Mouse (Mus musculus): ENCODE measurements around the gene 2410137M14Rik. TPM values are rescaled to one million over a fixed set of nuclear protein-coding genes. Genes with fewer than 3 reads are reported as not detected.
"Not testable (repeated sequence)": the region's sequence is repeated elsewhere in the genome, so short reads cannot be mapped to it uniquely, and the experiment has no call there.

2410137M14Rik gene
- polyA plus RNA-seq, 1 experiment from 2014 or later, result 0.14 TPM

- Histone ChIP-seq H3K36me3 (ENCODE audit: insufficient read depth, low read length) (no peaks in the 10 kb centered on the region), H3K27ac (ENCODE audit: low read length) (no peak overlapping the region), H3K4me3 (ENCODE audit: low read depth, low read length) (no peak overlapping the region), H3K4me1 (ENCODE audit: insufficient read depth, low read depth, low read length) (no peaks in the 10 kb centered on the region), H3K27me3 (replicated peaks; ENCODE audit: insufficient read depth, low read length) (no peaks in the 10 kb centered on the region), H3K9me3 (ENCODE audit: low read length) (no peaks in the 10 kb centered on the region), H3K4me2 (replicated peaks; ENCODE audit: low read depth, low read length) (no peak overlapping the region), H3K9ac (replicated peaks; ENCODE audit: low read depth) (no peak overlapping the region)
- ATAC-seq, result peak; percentile 77
- WGBS, result 26% methylated on average over 7 of the region's 7 CpGs
- TF ChIP-seq EP300 (IDR thresholded peaks at IDR 0.05), result 0 out of 2 replicates have a peak, but pooled peaks have one; percentile 19
- TF ChIP-seq CTCF (IDR thresholded peaks at IDR 0.05), result peak; percentile 93
- DNase-seq (ENCODE audit: low spot score), result peak; percentile 86
These were observed 16.1 kb upstream of the 2410137M14Rik start for GRCm38 (mm10) chr17:36997033-36997735.

DNA sequence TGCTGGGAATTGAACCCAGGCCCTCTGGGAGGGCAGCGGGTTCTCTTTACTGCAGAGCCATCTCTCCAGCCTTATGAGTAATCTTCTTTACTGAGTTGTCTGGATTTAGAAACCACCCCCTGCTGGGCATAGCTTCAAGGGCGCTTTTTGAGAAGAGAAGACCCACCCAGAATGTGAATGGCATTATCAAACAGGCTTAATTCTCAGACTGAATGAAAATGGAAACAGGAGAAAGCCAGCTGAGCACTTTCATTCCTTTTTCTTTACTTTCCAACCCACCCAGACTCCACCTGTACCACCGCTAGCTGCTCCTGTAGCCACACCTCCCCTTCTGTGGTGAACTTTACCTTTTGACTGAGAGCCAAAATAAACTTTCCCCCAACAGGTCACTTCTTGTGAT, 14.4 kb upstream of the 2410137M14Rik start:
- Histone ChIP-seq H3K27ac (ENCODE audit: low read length) (no peak overlapping the region), H3K4me1 (ENCODE audit: insufficient read depth, low read depth, low read length) (no peaks in the 10 kb centered on the region), H3K4me3 (ENCODE audit: low read depth, low read length) (no peak overlapping the region), H3K27me3 (replicated peaks; ENCODE audit: insufficient read depth, low read length) (no peaks in the 10 kb centered on the region), H3K9ac (replicated peaks; ENCODE audit: low read depth) (no peak overlapping the region), H3K36me3 (ENCODE audit: insufficient read depth, low read length) (no peaks in the 10 kb centered on the region), H3K9me3 (ENCODE audit: low read length) (no peaks in the 10 kb centered on the region), H3K4me2 (replicated peaks; ENCODE audit: low read depth, low read length) (no peak overlapping the region)
- 54% methylated on average over 3 of the region's 3 CpGs for WGBS
- TF ChIP-seq CTCF (IDR thresholded peaks at IDR 0.05) (no peak), EP300 (IDR thresholded peaks at IDR 0.05) (no peak)
- no peak for ATAC-seq
- no peak for DNase-seq (ENCODE audit: low spot score)

DNA sequence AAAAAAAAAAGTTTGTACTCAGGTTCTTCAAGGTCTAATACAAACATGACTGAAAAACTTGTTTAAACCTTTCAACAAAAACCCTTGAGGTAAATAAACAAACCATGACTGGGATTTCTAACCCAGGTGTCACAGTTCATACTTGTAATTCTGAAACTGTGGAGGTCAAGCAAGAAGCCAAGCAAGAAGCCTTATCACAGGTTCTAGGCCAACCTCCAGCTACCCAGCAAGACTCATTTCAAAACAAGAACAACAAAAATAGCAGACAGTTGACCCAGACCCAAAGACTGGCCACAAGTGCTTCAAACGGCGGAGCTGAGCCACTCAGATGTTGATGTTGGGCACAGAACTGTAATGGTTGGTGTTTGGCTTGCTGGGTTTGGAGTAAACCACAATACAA, 13.5 kb upstream of the 2410137M14Rik start:
- Histone ChIP-seq H3K9ac (replicated peaks; ENCODE audit: low read depth) (no peak overlapping the region), H3K4me3 (ENCODE audit: low read depth, low read length) (no peak overlapping the region), H3K27ac (ENCODE audit: low read length) (no peak overlapping the region), H3K4me2 (replicated peaks; ENCODE audit: low read depth, low read length) (no peak overlapping the region), H3K9me3 (ENCODE audit: low read length) (no peaks in the 10 kb centered on the region), H3K36me3 (ENCODE audit: insufficient read depth, low read length) (no peaks in the 10 kb centered on the region), H3K27me3 (replicated peaks; ENCODE audit: insufficient read depth, low read length) (no peaks in the 10 kb centered on the region), H3K4me1 (ENCODE audit: insufficient read depth, low read depth, low read length) (no peaks in the 10 kb centered on the region)
- no peak for ATAC-seq
- WGBS, result 63% methylated on average over 2 of the region's 2 CpGs
- TF ChIP-seq CTCF (IDR thresholded peaks at IDR 0.05) (no peak), EP300 (IDR thresholded peaks at IDR 0.05) (no peak)
- DNase-seq (ENCODE audit: low spot score), result peak; percentile 27

GRCm38 (mm10) chr17:36993770-36994325, 12.8 kb upstream of the 2410137M14Rik start:
- WGBS, result 76% methylated on average over 4 of the region's 4 CpGs
- ATAC-seq (no peak), DNase-seq (ENCODE audit: low spot score) (no peak)
- Histone ChIP-seq H3K36me3 (ENCODE audit: insufficient read depth, low read length) (no peaks in the 10 kb centered on the region), H3K4me3 (ENCODE audit: low read depth, low read length) (no peak overlapping the region), H3K9ac (replicated peaks; ENCODE audit: low read depth) (no peak overlapping the region), H3K27ac (ENCODE audit: low read length) (no peak overlapping the region), H3K4me1 (ENCODE audit: insufficient read depth, low read depth, low read length) (no peaks in the 10 kb centered on the region), H3K9me3 (ENCODE audit: low read length) (no peaks in the 10 kb centered on the region), H3K4me2 (replicated peaks; ENCODE audit: low read depth, low read length) (no peak overlapping the region), H3K27me3 (replicated peaks; ENCODE audit: insufficient read depth, low read length) (no peaks in the 10 kb centered on the region)
- TF ChIP-seq CTCF (IDR thresholded peaks at IDR 0.05), result no peak
- TF ChIP-seq EP300 (IDR thresholded peaks at IDR 0.05), result no peak

- no peak overlapping the region for H3K4me2 ChIP-seq (replicated peaks; ENCODE audit: low read depth, low read length)
- H3K27me3 ChIP-seq (replicated peaks; ENCODE audit: insufficient read depth, low read length), result no peaks in the 10 kb centered on the region
- no peaks in the 10 kb centered on the region for H3K36me3 ChIP-seq (ENCODE audit: insufficient read depth, low read length)
- no peak for ATAC-seq
- no peak for DNase-seq (ENCODE audit: low spot score)
- 57% methylated on average over 3 of the region's 3 CpGs for WGBS
- H3K9me3 ChIP-seq (ENCODE audit: low read length), result no peaks in the 10 kb centered on the region
- H3K4me1 ChIP-seq (ENCODE audit: insufficient read depth, low read depth, low read length), result no peaks in the 10 kb centered on the region
- H3K9ac ChIP-seq (replicated peaks; ENCODE audit: low read depth), result no peak overlapping the region
- TF ChIP-seq EP300 (IDR thresholded peaks at IDR 0.05), result no peak
- no peak for TF ChIP-seq CTCF (IDR thresholded peaks at IDR 0.05)
- H3K27ac ChIP-seq (ENCODE audit: low read length), result no peak overlapping the region
- H3K4me3 ChIP-seq (ENCODE audit: low read depth, low read length), result no peak overlapping the region
These were observed 11.5 kb upstream of the 2410137M14Rik start for GRCm38 (mm10) chr17:36992336-36993104.

DNA sequence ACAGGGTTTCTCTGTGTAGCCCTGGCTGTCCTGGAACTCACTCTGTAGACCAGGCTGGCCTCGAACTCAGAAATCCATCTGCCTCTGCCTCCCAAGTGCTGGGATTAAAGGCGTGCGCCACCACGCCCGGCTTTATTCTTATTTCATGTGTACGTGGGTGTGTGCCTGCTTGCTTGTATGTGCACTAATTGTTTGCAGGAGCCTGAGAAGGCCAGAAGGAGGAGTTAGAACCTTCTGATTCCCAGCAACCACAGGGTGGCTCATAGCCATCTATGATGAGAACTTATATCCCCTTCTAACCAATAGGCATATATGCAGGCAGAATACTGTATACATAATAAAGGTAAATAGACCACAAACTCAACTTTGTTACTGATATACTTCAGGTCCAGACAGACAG, 9.6 kb upstream of the 2410137M14Rik start:
- not testable (repeated sequence) for H3K9me3 ChIP-seq (ENCODE audit: low read length); ATAC-seq; H3K36me3 ChIP-seq (ENCODE audit: insufficient read depth, low read length); H3K4me1 ChIP-seq (ENCODE audit: insufficient read depth, low read depth, low read length); H3K9ac ChIP-seq (replicated peaks; ENCODE audit: low read depth); H3K27me3 ChIP-seq (replicated peaks; ENCODE audit: insufficient read depth, low read length); H3K27ac ChIP-seq (ENCODE audit: low read length); H3K4me2 ChIP-seq (replicated peaks; ENCODE audit: low read depth, low read length); H3K4me3 ChIP-seq (ENCODE audit: low read depth, low read length); DNase-seq (ENCODE audit: low spot score)
- WGBS, result 90% methylated on average over 5 of the region's 6 CpGs
